Mouse (Mus musculus) forebrain, embryonic 15.5 days (tissue): Measurements from ENCODE around the gene Nfatc4. TPM values are rescaled to one million over a fixed set of nuclear protein-coding genes. Genes with fewer than 3 reads are reported as not detected.

Source experiments
- ATAC-seq: fragments of 200-750 bp; cut with Nextera tagmentation; replicated peaks from 2 replicates; pipeline ENCODE4 v1.8.0; 2017; ENCODE audit warnings: mild to moderate bottlenecking, moderate TSS enrichment, moderate library complexity
- H3K27ac ChIP-seq: fragments of 300-500 bp; sonication (generic); replicated peaks from 2 replicates; pipeline ENCODE4 v1.5.1; 2015; ENCODE audit warnings: mild to moderate bottlenecking, inconsistent platforms
- H3K27me3 ChIP-seq: fragments of 300-500 bp; sonication (generic); 2 replicates; pipeline ENCODE4 v1.6.1; 2015; ENCODE audit warnings: inconsistent platforms
- H3K36me3 ChIP-seq: fragments of 300-500 bp; sonication (generic); 2 replicates; pipeline ENCODE4 v1.6.1; 2015; ENCODE audit warnings: mild to moderate bottlenecking, inconsistent platforms
- H3K4me1 ChIP-seq: fragments of 300-500 bp; sonication (generic); 2 replicates; pipeline ENCODE4 v1.6.1; 2015; ENCODE audit warnings: inconsistent platforms
- H3K4me2 ChIP-seq: fragments of 300-500 bp; sonication (generic); replicated peaks from 2 replicates; pipeline ENCODE4 v1.6.1; 2015; ENCODE audit warnings: mild to moderate bottlenecking, inconsistent platforms
- H3K4me3 ChIP-seq: fragments of 300-500 bp; sonication (generic); 2 replicates; pipeline ENCODE4 v1.5.1; 2015; ENCODE audit warnings: mild to moderate bottlenecking, inconsistent platforms
- H3K9ac ChIP-seq: fragments of 300-500 bp; sonication (generic); replicated peaks from 2 replicates; pipeline ENCODE4 v1.6.1; 2015; ENCODE audit warnings: mild to moderate bottlenecking, inconsistent platforms
- H3K9me3 ChIP-seq: fragments of 300-500 bp; sonication (generic); 2 replicates; pipeline ENCODE4 v1.6.1; 2016; ENCODE audit warnings: inconsistent platforms
- WGBS: fragments of 180-500 bp; shearing (Covaris S2); methylation state at CpG from one replicate; pipeline ENCODE4 v1.1.7; 2015; ENCODE audit warnings: mixed read lengths; 5-methylcytosine and 5-hydroxymethylcytosine counted together
- polyA plus RNA-seq: library from polyadenylated mRNA; unstranded; fragments of >200 nt; fragmentation: Nextera tagmentation; extraction: Ambion mirVana; gene quantifications from 2 replicates; pipeline ENCODE4 v1.2.1, GENCODE M21; 2015

Nfatc4 gene
- polyA plus RNA-seq, 1 experiment from 2014 or later: 10.9 TPM

GRCm38 (mm10) chr14:55863773-55864172 lies 40.8 kb downstream of the Nfatc4 start:
- H3K27me3 ChIP-seq: no peaks in the 10 kb centered on the region
- H3K9ac ChIP-seq: no peak overlapping the region
- no peak overlapping the region for H3K4me2 ChIP-seq
- H3K9me3 ChIP-seq: no peaks in the 10 kb centered on the region
- no peak overlapping the region for H3K27ac ChIP-seq
- no peak overlapping the region for H3K4me3 ChIP-seq
- H3K4me1 ChIP-seq: peaks cover 21% of the 10 kb centered on the region
- ATAC-seq: peak; percentile 59; the same call in 1 of the 2 replicates
- WGBS: 25% methylated on average over 7 of the region's 7 CpGs
- peaks cover 39% of the 10 kb centered on the region for H3K36me3 ChIP-seq

GRCm38 (mm10) chr14:55866962-55867361 lies 44.0 kb downstream of the Nfatc4 start:
- WGBS: 37% methylated on average over 4 of the region's 4 CpGs
- Histone ChIP-seq H3K4me3 (no peak overlapping the region), H3K4me2 (no peak overlapping the region), H3K9ac (no peak overlapping the region), H3K27me3 (no peaks in the 10 kb centered on the region), H3K9me3 (no peaks in the 10 kb centered on the region), H3K36me3 (peaks cover 68% of the 10 kb centered on the region), H3K4me1 (peaks cover 12% of the 10 kb centered on the region), H3K27ac (no peak overlapping the region)
- ATAC-seq: no peak

GRCm38 (mm10) chr14:55868230-55869026 lies 45.5 kb downstream of the Nfatc4 start:
- no peak overlapping the region for H3K4me3 ChIP-seq
- H3K9ac ChIP-seq: no peak overlapping the region
- no peak overlapping the region for H3K4me2 ChIP-seq
- H3K4me1 ChIP-seq: peaks cover 9% of the 10 kb centered on the region
- WGBS: 93% methylated on average over 14 of the region's 14 CpGs
- H3K27ac ChIP-seq: no peak overlapping the region
- no peaks in the 10 kb centered on the region for H3K9me3 ChIP-seq
- H3K36me3 ChIP-seq: peaks cover 79% of the 10 kb centered on the region
- no peak for ATAC-seq
- no peaks in the 10 kb centered on the region for H3K27me3 ChIP-seq

- 92% methylated on average over 6 of the region's 6 CpGs for WGBS
- no peak for ATAC-seq
- Histone ChIP-seq H3K36me3 (peaks cover 76% of the 10 kb centered on the region), H3K9me3 (no peaks in the 10 kb centered on the region), H3K9ac (no peak overlapping the region), H3K27ac (no peak overlapping the region), H3K27me3 (no peaks in the 10 kb centered on the region), H3K4me1 (peaks cover 11% of the 10 kb centered on the region), H3K4me2 (no peak overlapping the region), H3K4me3 (no peak overlapping the region)
These were observed 46.6 kb downstream of the Nfatc4 start for GRCm38 (mm10) chr14:55869538-55869937.

GRCm38 (mm10) chr14:55872039-55872438 lies 49.1 kb downstream of the Nfatc4 start:
- Histone ChIP-seq H3K27ac (no peak overlapping the region), H3K9me3 (no peaks in the 10 kb centered on the region), H3K4me1 (peaks cover 11% of the 10 kb centered on the region), H3K9ac (no peak overlapping the region), H3K27me3 (no peaks in the 10 kb centered on the region), H3K4me3 (no peak overlapping the region), H3K36me3 (peaks cover 53% of the 10 kb centered on the region), H3K4me2 (no peak overlapping the region)
- ATAC-seq: no peak
- WGBS: 92% methylated on average over 12 of the region's 12 CpGs

GRCm38 (mm10) chr14:55872551-55872950 lies 49.6 kb downstream of the Nfatc4 start:
- H3K4me3 ChIP-seq: no peak overlapping the region
- H3K36me3 ChIP-seq: peaks cover 52% of the 10 kb centered on the region
- no peak for ATAC-seq
- H3K27ac ChIP-seq: no peak overlapping the region
- H3K9ac ChIP-seq: no peak overlapping the region
- H3K4me2 ChIP-seq: no peak overlapping the region
- no peaks in the 10 kb centered on the region for H3K9me3 ChIP-seq
- H3K27me3 ChIP-seq: no peaks in the 10 kb centered on the region
- 93% methylated on average over 17 of the region's 17 CpGs for WGBS
- peaks cover 11% of the 10 kb centered on the region for H3K4me1 ChIP-seq

- Histone ChIP-seq H3K27me3 (no peaks in the 10 kb centered on the region), H3K36me3 (peaks cover 45% of the 10 kb centered on the region), H3K9ac (no peak overlapping the region), H3K4me3 (no peak overlapping the region), H3K9me3 (no peaks in the 10 kb centered on the region), H3K27ac (no peak overlapping the region), H3K4me1 (peaks cover 11% of the 10 kb centered on the region), H3K4me2 (no peak overlapping the region)
- 84% methylated on average over 8 of the region's 8 CpGs for WGBS
- no peak for ATAC-seq
These were observed 50.3 kb downstream of the Nfatc4 start for GRCm38 (mm10) chr14:55873242-55873713.

GRCm38 (mm10) chr14:55873714-55874683 lies 51.1 kb downstream of the Nfatc4 start:
- peak overlapping the region; percentile 32; the same call in 1 of the 2 replicates for H3K27ac ChIP-seq
- no peaks in the 10 kb centered on the region for H3K27me3 ChIP-seq
- 17% methylated on average over 30 of the region's 30 CpGs for WGBS
- H3K4me1 ChIP-seq: peaks cover 11% of the 10 kb centered on the region
- H3K9me3 ChIP-seq: no peaks in the 10 kb centered on the region
- peak overlapping the region; percentile 26 for H3K9ac ChIP-seq
- peak overlapping the region; percentile 33 for H3K4me2 ChIP-seq
- peak; percentile 73 for ATAC-seq
- peaks cover 38% of the 10 kb centered on the region for H3K36me3 ChIP-seq
- H3K4me3 ChIP-seq: peak overlapping the region; percentile 18

GRCm38 (mm10) chr14:55877469-55878315 lies 54.7 kb downstream of the Nfatc4 start:
- Histone ChIP-seq H3K4me1 (peaks cover 11% of the 10 kb centered on the region), H3K9ac (no peak overlapping the region), H3K4me2 (no peak overlapping the region), H3K27ac (no peak overlapping the region), H3K4me3 (no peak overlapping the region), H3K27me3 (no peaks in the 10 kb centered on the region), H3K36me3 (peaks cover 4% of the 10 kb centered on the region), H3K9me3 (no peaks in the 10 kb centered on the region)
- ATAC-seq: no peak
- WGBS: 30% methylated on average over 14 of the region's 14 CpGs

- Histone ChIP-seq H3K27ac (no peak overlapping the region), H3K36me3 (no peaks in the 10 kb centered on the region), H3K4me2 (no peak overlapping the region), H3K9ac (no peak overlapping the region), H3K27me3 (no peaks in the 10 kb centered on the region), H3K4me1 (peaks cover 9% of the 10 kb centered on the region), H3K9me3 (no peaks in the 10 kb centered on the region), H3K4me3 (no peak overlapping the region)
- no peak for ATAC-seq
- 35% methylated on average over 7 of the region's 7 CpGs for WGBS
These were observed 55.5 kb downstream of the Nfatc4 start for GRCm38 (mm10) chr14:55878316-55878940.

GRCm38 (mm10) chr14:55879623-55880022 lies 56.7 kb downstream of the Nfatc4 start:
- Histone ChIP-seq H3K27ac (no peak overlapping the region), H3K4me2 (no peak overlapping the region), H3K27me3 (no peaks in the 10 kb centered on the region), H3K9me3 (no peaks in the 10 kb centered on the region), H3K9ac (no peak overlapping the region), H3K36me3 (no peaks in the 10 kb centered on the region), H3K4me3 (no peak overlapping the region), H3K4me1 (peaks cover 8% of the 10 kb centered on the region)
- 24% methylated on average over 1 of the region's 1 CpGs for WGBS
- ATAC-seq: no peak
